Mouse (Mus musculus): ENCODE data around the gene Fam206a. TPM values are rescaled to one million over a fixed set of nuclear protein-coding genes. Genes with fewer than 3 reads are reported as not detected.

Gene Fam206a
- 7.5 and 9.3 TPM in 2 replicates for total RNA-seq (2017)

DNA sequence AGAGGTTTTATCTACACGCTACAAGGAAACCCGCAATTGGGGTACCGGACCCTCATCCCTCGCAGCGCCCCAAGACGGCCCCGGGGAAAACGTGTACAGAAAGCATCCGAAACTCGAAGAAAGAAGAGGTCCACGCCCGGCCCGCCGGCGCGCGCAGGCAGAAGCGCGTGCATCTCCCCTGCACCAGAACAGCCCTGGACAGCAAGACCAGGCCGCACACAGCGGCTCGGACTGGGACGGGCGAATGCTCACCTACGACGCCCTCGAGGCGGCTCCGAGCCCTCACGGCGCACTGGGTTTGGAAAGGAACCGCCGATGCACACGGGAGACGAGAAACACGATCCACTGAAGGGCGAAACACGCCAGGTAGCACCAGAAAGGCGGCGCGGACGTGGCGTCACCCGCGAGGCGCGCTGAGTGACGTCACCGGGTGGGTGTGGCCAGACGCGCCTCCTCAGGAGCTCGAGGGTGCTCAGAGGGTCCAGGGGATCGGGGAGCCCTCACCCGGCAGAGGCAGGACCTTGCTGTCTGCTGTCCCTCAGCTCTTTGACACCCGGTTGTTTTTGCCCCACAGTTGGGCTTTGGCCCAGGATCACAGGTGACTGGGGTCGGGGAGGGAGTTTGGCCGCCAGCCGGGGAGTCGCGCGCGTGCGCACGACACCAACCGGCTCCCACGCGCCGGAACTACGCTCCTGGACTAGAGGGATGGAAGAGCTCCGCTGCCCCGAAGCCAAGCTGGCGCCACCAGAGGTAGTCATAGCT is at the start of gene Fam206a, which contains the start of gene Elp1:
Gene Fam206a (plus strand): TSS at position 439 of the 762 bp plus-strand sequence.
Gene Elp1 (minus strand): TSS at position 425 of the 762 bp plus-strand sequence.
- ATAC-seq (replicated peaks; ENCODE audit: low read depth, poor library complexity, severe bottlenecking), result peak; percentile 96

DNA sequence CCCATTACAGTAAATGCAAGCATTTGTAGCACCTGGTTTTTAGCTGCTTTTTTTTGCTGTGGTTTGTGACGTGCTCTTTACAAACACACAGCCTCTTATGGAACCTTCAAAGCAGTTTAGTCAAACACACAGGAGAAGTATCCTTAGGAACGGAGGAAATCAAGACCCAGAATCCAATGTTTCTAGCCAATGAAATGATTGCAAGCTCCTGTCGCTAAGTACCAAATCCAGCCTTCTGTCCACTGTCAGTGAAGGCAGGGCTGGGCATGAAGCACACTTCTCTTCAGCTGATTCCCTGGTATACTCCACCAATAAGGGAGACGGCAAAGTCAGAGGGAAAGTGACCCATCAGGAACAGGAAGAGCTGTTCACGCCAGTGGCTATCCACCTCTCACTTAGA is 46.1 kb upstream of the Fam206a start:
- no peak for ATAC-seq (replicated peaks; ENCODE audit: low read depth, poor library complexity, severe bottlenecking)

DNA sequence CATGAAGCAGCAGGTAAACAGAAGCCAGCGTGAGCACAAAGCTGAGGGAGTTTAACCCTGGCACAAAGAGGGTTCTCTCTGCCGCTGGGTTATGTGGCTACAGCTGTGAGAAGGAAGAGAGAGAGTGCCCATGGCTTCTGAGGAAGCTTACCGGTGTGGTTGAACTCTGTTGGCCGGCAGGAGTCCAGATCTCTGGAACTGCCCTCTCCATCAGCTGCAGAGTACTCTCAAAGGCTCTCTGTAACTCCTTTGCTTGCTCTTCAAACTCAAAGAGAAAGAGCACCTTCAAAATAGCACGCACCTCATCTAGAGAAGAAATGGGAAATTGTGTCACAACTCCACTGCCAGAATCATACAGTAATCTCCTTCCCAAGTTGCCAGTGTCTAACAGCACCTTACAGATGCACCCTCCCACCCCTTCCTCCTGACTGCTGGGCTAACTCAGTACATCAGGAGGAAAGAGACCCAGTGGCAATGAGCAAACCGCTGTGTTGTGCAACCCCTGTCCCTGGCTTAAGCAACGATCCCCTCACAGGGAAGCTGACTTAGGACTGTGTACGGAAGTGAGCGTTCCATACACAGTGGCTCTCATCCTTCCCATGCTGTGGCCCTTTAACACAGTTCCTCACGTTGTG is 45.1 kb upstream of the Fam206a start:
- ATAC-seq (replicated peaks; ENCODE audit: low read depth, poor library complexity, severe bottlenecking), result peak; percentile 84

DNA sequence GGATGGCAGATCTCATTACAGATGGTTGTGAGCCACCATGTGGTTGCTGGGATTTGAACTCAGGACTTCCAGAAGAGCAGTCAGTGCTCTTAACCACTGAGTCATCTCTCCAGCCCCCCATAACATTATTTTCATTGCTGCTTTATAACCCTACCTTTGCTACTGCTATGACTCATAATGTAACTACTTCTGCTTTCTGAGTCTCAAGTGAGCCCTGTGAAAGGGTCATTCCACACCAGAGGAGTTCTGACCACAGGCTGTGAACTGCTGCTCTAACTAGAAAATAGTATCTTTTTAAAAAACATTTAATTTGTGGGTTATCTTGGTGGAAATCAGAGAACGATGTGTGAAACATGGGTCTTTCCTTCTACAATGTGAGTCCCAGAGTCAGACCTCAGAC is 44.5 kb upstream of the Fam206a start:
- peak; percentile 45; the same call in 1 of the 2 replicates for ATAC-seq (replicated peaks; ENCODE audit: low read depth, poor library complexity, severe bottlenecking)

DNA sequence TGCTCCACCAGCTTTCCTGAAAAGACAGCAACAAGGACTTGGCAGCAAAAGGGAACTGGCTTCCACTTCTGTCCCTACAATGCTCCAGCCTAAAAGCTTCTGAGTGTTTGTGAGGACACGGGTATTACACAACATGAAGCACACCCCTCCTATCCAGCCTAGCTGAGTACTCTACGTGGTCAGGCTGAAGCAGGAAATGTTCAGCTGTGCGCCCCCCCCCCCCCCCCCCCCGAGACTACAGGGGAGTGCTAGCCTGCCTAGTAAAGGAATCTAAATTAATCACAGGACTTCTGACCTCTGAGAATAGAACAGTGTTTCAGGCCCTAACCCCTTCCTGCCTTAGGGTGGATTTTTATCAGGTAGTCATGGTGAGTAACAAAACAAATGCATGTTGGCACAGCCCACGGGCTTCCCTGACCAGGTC is 34.3 kb upstream of the Fam206a start:
- no peak for ATAC-seq (replicated peaks; ENCODE audit: low read depth, poor library complexity, severe bottlenecking)

DNA sequence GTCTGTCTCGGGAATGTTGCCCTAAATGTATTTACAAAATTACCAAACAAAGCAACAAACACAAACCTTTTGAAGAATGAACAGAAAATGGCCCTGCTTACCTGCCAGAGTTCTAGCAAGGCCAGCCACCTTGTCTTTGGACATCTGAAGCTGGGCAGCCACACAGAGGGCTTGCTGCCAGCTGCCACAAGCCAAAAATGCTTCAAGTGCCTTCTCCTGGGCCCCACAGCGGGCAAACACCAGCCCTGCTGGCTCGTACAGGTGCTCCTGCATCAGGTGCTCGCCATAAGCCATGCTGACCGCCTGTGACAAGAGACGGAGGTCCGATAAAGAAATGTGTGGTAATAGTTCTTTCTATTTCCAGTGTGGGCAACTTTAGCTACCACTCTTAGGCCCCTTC is 33.2 kb upstream of the Fam206a start:
- no peak for ATAC-seq (replicated peaks; ENCODE audit: low read depth, poor library complexity, severe bottlenecking)

DNA sequence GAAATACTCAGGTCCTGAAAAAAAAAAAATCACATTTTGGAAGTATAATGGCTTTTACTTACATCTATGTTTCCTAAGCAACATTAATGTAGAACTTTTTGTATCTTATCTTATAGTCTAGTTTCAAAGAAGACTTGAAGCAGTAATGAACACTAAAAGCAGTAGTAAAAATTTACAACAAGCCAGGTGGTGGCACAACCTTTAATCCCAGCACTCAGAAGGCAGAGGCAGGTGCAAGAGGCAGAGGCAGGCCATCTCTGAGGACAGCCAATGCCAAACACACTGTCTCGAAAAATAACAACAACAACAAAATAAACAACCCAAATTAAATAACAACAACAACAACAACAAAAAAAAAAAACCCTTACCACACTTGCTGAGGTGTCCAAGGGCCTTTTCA is 31.1 kb upstream of the Fam206a start:
- ATAC-seq (replicated peaks; ENCODE audit: low read depth, poor library complexity, severe bottlenecking), result no peak

DNA sequence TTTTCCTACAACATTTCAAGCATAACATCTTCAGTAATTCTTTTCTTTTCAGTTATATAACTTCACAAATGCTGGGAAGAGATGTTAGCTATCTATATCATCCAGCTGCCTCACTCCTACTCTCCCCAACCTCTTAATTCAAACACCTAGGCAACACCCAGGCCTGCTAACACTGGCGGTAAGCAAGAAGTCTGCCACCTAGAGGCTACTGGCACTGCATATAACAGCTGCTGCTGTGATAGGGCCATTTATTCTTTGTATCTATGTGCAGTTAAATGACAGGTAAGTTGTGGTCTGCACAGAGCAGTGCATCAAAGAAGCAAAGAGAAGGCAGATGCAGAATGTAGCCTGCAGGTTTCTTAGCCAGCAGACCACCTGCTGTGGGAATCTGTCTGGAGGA is 10.8 kb upstream of the Fam206a start:
- no peak for ATAC-seq (replicated peaks; ENCODE audit: low read depth, poor library complexity, severe bottlenecking)

DNA sequence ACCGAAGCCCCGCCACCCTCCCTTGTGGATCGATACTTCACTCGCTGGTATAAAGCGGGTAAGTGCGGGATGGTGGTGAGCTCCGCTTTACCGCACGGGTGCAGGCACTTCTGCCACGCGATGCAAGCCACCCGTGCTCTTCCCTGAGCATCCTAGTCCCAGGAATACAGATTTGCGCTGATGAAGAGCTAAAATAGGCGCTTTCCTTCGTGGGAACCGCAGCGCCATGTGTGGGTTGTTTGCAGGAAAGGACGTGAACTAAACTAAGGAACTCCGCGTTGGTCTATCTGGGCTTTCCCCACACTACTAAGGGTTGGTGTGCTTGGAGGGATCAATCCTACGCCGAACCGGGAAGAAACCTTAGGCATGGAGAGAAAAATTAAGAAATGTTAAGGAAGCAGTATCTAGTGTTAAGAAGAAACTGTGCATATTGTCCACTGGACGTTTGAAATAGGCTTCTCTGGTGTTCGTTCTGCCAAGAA is 565 bp downstream of the Fam206a start:
- ATAC-seq (replicated peaks; ENCODE audit: low read depth, poor library complexity, severe bottlenecking), result no peak; the same call in 1 of the 2 replicates

DNA sequence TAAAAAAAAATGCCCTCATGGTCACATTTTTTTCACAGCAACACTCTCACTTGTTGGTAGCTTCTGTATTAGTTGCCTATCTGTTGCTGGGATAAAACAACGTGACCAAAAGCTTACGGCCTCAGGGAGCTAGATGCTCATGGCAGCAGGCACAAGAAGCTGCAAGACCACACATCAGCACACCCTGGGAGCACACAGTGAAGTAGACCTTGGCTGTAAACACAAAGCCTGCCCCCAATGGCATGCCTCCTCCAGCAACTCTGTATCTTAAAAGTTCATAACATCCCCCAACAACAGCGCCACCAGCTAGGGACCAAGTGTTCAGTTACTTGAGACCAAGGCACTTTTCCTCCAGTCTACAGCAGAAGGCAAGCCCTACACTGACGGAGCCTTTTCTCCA is 6.9 kb downstream of the Fam206a start:
- ATAC-seq (replicated peaks; ENCODE audit: low read depth, poor library complexity, severe bottlenecking), result no peak

DNA sequence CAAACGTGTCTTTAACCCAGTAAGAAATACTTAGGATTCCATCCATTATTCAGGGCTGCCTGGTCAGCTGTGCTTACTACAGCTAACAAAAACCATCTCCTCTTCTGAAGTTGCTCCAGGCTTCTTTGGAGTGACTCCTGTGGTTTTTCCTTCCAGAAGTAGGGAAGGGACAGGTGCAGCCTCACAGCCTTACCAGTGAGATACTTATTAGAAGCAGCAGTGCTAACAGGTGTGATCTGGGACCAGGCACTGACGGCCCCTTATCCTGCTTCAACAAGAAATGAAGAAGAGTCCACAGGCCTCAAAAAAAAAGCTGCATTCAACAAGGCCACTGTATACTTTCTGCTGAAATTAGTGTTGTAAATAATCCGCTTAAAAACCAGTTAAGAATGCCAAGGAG is 9.5 kb downstream of the Fam206a start:
- no peak for ATAC-seq (replicated peaks; ENCODE audit: low read depth, poor library complexity, severe bottlenecking)

DNA sequence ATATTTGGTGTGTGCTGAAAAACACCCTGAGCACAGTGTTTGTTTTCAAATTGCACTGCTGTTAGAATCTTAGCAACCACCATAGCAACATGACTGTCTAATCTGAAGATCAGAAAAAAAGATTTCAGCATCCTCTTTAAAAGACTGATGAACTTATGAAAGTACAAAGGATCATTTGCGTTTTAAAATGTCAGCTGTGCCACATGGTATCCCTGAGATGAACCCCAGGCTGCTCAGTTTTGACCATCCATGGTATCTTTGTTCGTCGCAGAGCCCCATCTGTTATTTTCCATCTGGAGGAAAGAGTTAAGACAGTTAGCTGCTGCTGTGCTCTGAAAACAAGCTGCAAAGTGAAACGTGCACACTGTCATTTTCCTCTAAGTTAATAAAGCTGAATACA is 10.0 kb downstream of the Fam206a start:
- no peak for ATAC-seq (replicated peaks; ENCODE audit: low read depth, poor library complexity, severe bottlenecking)

DNA sequence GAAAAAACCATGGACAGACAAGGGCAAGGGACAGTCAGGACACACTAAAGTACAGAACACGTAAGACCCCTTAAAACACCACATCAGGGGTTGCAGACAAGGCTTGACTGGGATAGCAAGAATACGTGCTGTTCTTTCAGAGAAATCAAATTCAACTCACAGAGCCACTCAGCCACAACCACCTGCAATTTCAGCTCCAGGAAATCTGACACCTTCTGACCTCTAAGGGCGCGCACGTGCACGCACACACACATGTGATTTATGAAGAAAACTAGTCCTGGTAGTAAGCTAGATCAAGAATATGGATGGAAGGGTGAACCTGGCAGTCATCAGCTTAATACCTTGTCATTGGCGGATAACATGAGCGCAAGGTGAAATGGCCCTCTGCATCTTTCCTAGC is 13.0 kb downstream of the Fam206a start:
- ATAC-seq (replicated peaks; ENCODE audit: low read depth, poor library complexity, severe bottlenecking), result no peak

DNA sequence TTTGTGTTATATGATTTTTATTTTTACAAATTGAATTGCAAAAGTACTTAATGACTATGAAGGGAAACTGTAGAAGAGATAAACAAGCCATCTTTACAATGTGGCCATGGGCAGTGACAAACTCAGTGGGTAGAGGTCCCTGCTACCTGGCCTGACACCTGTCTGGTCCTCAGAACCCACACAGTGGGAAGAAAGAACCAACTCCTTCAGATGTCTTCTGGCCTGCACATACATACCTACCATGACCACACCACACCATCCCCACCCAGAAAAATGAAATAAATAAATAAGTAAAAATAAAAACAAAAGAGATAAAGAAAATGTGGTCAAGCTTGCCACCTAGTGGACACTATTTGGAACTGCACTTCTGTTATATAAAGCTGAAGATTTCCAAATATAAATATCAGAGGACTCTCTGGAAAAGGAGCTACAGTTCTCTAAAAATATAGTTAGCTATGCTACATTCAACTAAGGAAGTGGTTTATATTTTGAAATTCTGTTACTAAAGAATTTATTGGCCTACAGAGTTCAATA is 17.9 kb downstream of the Fam206a start:
- ATAC-seq (replicated peaks; ENCODE audit: low read depth, poor library complexity, severe bottlenecking), result no peak

DNA sequence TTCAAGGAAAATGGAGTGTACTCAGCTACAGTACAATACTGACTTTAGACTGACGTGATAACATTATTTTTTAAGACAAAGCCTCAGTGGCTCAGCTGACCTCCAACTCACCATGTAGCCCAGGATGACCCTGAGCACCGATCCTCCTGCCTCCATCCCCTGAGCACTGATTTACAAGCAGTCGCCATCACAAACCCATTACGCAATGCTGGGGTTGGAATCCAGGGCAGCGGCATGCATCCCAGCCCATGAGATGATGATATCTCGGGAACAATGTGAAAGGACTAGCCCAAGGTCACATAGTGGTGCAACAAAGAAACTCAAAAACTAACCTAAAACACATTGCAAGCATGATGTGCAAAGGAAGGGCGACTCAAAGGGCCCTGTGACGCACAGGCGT is 22.1 kb downstream of the Fam206a start:
- no peak for ATAC-seq (replicated peaks; ENCODE audit: low read depth, poor library complexity, severe bottlenecking)

DNA sequence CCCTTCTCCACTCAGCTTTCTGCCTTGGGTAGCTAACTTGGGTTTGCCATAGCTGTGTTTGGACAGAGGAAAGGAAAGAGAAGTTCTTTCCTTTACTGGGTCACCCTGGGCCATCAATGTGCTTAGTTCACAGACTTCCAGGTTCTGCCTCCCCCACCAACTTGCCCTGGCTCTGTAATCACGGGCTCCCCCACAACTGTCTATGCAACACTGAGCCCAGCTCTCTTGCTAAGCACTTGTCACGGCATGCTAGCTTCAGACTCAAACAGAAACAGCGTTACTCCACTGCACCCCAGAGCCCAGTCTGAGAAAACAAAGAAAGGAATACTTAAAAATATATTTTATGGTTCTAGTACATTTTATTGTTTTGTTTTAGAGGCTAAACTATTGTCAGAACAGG is 26.8 kb downstream of the Fam206a start:
- no peak for ATAC-seq (replicated peaks; ENCODE audit: low read depth, poor library complexity, severe bottlenecking)

DNA sequence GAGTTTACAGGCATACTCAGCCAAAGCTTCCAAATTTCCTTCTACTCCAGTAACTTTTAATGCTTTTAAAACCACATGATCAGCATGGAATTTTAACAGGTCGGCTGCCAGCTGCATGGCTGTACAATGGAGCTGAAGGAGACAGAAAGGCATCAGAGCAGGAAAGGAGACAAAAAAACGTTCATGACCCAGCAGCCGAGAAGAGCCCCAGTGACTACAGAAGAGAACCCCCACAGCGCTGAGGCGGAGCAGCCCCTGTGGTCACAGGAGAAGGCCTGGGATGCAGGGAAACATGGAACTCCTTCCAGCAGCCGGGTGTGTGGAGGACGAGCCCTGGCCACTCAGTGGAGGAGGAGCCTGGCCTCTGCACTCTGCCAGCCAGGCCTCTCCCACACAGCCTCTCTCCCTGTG is 27.4 kb downstream of the Fam206a start:
- no peak for ATAC-seq (replicated peaks; ENCODE audit: low read depth, poor library complexity, severe bottlenecking)

DNA sequence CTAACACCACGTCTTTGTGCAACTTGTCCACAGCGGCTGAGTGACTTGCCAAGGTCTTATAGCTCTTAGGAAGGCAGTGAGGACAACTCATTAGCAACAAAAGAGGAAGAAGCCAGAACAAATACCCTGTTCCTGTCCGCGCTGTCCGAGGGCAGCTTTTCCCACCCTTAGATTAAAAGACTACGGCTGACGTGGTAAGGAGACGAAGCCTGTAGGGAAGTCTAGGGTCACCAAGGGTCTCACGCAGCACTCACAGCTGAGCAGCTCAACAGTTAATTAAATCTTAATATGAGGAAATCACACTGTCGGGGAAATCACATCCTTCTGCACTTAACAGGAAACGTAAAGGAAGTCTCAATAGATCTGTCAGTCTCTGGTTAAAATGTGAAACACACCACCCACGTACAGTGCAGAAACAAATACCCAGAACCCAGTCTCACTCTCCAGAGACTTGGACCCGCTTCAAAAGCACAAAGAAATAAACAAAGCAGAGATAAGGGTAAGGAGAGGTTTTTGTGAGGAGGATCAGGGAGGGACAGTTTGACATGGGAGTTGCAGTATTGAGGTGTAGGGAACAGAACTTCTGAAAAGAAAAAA is 29.0 kb downstream of the Fam206a start:
- ATAC-seq (replicated peaks; ENCODE audit: low read depth, poor library complexity, severe bottlenecking), result no peak

DNA sequence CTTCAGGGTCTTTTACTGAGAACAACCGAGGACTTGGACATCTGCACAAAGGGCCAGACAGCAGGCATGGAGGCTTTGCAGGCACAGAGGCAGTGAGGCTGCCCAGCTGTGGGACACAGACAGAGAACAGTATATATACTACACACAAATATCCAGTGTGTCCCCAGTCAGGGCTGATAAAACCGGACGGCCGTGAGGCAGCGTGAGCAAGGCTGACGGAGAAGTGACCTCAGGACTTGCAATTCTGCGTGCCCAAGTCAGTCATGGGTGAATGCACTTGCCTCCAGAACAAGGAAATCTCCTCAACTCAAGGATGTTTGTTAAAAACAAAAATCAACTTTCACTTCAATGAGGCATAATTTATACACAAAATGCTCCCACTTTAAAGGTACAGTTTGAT is 29.9 kb downstream of the Fam206a start:
- no peak for ATAC-seq (replicated peaks; ENCODE audit: low read depth, poor library complexity, severe bottlenecking)

DNA sequence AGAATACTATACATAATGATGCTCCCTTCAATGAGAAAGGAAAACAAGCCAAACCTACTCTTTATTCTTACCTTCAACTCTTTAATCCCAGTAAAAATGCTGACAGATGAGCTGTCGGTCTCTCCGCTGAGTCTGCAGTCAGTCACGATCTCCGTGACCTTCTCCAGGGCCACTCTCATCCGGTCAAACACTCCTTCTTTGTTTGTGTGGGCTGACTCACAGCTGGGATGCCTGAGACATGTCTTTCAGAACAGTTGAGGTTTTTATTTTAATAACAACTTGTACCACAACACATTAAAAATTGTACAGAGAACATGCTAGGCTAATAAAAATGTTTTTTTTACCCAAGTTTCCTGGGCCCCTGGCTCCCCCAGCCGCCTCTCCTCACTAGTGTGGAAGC is 35.5 kb downstream of the Fam206a start:
- ATAC-seq (replicated peaks; ENCODE audit: low read depth, poor library complexity, severe bottlenecking), result no peak

DNA sequence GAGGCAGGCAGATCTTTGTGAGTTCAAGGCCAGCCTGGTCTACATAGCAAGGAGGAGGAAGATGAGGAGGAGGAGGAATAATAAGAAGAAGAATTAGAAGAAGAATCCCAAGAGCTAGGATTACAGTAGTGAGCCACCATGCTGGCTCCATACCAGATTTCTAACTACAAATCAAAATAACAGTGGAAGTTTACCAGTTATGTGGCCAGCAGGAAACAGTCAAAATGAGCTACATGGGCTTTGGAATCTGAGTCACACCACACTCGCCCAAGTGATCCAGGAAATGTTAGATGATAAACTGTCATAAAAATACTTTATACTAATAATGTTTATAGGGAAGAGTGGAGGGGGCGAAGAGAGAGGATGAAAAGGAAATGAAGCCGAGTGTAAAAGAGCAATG is 38.2 kb downstream of the Fam206a start:
- no peak for ATAC-seq (replicated peaks; ENCODE audit: low read depth, poor library complexity, severe bottlenecking)

All from common myeloid progenitor, adult 5-6 weeks (primary cell).